Mouse (Mus musculus): Measurements from ENCODE around the gene Senp7.
"Not testable (repeated sequence)": the region's sequence is repeated elsewhere in the genome, so short reads cannot be mapped to it uniquely, and the experiment has no call there.

Senp7 gene

DNA sequence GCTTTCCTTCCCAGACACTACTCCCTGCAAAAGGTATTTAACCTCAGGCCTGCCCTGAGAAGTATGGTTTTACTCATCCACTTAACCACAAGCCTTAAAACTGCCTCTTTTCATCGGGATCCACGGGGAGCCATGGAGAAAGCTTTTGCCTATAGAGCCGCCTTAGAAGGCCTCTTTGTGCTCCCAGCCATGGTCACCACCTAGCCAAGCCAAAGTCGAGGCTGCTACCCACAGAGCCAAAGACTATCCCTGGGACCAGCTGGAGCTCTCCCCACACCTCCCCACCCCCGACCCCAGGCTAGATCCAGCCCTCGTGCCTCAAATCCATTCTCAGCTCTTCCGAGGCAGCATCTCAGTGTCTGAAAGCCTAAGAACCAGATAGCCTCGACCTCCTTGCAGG is 18.0 kb downstream of the Senp7 start:
- CTCF ChIA-PET, result interaction anchor here (0.8 kb wide), 1 partner anchor 1055 kb away, joined by 8 read pairs; no protein-coding TSS in a partner anchor

DNA sequence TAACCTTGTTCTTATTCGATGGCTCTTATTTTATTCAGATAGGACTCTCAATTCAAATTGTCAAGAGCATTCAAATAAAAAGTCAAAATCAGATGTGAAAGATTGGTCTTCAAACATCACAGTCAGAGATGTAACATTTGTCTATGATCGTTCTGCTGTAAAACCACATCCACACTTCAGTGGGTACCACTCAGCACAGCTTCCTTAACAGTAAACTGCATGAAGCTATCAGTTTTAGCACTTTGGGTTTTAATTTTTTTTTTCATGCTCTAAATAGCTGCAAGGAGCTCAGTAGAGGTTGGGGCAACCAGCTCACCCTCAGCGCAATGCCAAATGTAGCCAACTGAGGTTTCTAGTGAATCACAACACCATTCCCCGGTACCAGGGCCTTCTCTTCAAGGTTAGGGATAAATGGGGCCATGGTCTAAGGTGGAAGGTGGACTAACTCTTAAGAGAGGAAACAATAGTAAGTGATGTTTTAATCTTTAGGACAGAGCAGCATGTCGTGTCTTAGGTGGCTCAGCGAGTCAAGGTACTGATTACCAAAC is 20.5 kb downstream of the Senp7 start:
- CTCF ChIA-PET, result interaction anchor here (0.6 to 1.0 kb wide), 3 partner anchors 58 to 180 kb away, joined by 3 to 4 read pairs (median 3); no protein-coding TSS in a partner anchor

DNA sequence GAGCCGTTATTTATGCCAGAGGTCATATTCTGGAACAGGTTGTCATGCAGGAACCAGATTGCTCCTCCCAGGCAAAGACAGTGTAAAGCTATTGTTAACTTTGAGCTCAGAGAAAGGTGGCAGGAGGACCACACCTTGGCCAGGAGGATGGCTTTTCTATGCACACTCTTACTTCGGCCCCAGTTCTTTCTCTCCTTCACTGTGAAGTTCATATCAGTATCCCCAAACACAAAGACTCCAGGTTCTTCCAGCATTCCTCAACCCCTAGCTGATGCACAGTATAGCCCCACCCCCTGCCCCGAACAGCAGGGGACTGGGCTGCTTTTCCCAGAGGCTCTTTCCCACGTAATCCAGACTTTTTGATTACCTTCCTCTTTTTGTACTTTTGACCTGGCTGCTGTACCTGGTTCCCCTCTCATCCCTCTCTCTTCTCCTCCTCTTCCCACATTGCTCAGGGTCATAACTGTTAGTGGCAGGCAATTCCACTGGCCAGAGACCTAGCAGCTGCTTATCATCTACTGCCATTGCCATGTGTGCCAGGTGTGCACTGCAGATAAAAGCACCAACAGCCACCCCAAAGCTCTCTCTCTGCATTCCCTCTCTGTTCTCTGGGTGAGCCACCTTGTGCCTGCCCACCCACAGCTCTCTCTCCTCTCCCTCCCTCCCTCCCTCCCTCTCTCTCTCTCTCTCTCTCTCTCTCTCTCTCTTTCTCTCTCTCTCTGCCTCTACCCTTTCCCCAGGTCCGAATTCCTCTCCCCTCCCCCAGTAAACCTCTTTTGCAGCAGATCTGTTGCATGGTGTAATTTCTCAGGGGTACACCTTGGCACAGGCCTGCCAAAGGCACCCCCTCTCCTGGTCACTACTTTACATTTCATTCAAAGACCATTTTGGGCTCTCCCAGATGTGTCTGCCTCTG is 23.4 kb downstream of the Senp7 start:
- CTCF ChIA-PET, result no interaction called here

DNA sequence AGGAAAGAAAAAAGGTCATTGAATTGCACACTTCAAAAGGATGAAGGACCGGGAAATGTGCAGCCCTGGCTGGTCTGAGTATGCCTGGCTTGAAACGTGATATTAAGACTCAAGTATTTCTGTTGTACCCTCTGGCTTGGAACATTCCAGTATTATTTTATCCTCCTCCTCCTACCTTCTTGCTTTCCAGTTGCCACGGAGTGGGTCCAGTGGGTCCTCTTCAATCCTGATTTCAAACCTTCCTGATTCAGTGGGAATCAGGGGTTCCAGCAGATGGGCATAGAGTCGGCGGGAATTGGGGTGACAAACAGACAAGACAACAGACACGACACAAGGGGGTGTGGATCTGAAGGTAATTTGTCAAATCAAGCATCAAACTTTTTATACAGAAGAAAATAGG is 24.4 kb downstream of the Senp7 start:
- CTCF ChIA-PET, result no interaction called here

DNA sequence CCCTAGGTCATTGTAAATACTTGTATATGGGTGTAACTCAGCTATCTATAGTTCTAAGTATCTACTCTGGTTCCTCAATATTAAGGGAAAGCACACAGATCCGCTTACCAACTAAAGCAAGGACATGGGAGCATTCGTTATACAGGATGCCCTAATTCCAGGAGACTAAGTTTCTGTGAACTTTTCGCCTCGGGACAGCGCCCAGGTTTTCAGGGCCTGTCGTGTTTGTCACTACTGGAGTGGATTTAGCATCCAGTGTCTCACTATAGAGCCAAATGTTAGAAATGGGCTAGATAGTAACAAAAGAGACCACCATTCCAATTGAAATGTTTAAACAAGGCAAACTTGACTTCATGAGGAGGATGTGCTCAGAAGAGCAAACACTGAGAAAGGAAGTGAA is 25.0 kb downstream of the Senp7 start:
- CTCF ChIA-PET, result not testable (repeated sequence)

DNA sequence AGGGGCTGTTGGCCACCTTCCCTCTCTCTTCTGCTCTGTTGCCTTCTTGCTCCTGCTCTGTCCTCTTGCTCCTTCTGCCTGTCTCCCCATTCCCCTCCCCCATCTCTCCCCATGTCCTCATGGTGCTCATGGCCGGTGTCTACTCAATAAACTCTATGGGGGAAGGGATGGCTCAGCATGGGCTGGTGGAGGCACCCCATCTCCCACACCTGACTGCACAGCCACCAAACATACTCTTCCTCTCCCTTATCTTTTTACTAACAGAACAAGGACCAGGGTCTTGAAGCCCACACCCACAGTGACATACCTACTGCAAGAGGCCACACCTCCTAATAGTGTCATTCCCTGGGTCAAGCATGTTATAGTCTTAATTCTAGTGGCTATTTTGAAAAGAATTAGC is 26.0 kb downstream of the Senp7 start:
- CTCF ChIA-PET, result interaction anchor here (0.6 kb wide), 1 partner anchor 626 kb away, joined by 4 read pairs; no protein-coding TSS in a partner anchor

DNA sequence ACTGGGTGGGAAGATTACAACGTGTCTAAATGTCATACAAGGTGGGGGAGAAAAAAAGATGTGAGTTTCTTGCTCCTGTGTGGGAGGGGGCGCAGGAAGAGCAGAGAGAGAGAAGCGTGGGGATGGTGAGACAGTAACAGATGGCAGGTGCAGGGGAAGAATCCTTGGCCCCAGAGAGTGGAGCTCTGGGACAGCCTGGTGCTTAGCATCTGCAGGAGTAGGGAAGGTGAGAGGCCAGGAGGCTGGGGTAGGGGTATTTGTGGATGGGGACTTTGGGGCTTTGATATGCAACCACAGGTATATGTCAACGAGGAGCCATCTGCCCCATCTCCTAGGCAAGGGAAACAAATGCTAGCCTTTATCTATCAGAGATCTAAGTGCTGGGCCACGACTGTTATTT is 26.4 kb downstream of the Senp7 start:
- CTCF ChIA-PET, result interaction anchor here (0.7 to 0.9 kb wide), 2 partner anchors 85 to 110 kb away, joined by 3 read pairs; no protein-coding TSS in a partner anchor

DNA sequence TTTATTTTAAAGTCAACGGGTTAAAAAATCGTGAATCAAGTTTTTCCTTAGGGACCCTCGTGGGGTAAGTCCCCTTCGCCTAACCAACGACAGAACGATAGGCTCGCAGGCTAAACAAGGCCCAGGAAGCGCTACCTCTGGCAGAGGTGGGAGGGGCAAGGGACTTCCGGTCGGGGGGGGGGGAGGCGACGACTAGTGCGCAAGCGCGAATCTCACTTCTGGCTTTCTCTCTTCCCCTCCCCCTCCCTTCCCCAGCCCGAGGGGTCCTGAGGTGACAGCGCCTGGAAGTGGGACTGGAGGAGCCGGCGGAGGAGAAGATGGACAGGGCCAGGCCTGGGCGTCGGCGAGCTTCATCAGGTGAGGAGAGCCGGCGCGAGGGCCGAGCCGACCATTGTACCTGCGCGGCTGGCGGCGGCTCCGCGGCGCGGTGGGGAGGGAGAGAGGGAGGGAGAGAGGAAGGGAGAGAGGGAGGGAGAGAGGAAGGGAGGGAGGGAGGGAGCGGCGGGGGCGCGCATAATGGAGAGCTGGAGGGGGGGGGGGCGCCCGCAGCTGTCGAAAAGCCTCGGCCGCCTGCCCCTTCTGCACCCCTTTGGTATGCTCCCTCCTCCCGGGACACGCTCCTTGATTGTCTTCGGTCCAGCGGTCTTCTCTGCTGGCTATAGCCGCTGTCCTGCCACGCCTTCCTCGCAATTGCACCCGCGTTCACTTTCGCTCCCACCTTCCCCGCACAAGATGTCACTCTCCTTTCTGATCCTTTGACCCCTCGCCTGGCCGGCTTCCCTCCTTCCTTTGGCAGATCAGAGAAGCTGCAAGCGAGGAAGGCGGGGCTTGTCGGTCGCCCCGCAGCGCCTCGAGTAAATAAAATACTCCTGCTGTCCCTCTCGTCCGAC is 27.3 kb downstream of the Senp7 start:
- CTCF ChIA-PET, result interaction anchor here (0.7 to 1.6 kb wide), 3 partner anchors 84 to 142 kb away, joined by 3 to 4 read pairs (median 3); no protein-coding TSS in a partner anchor

DNA sequence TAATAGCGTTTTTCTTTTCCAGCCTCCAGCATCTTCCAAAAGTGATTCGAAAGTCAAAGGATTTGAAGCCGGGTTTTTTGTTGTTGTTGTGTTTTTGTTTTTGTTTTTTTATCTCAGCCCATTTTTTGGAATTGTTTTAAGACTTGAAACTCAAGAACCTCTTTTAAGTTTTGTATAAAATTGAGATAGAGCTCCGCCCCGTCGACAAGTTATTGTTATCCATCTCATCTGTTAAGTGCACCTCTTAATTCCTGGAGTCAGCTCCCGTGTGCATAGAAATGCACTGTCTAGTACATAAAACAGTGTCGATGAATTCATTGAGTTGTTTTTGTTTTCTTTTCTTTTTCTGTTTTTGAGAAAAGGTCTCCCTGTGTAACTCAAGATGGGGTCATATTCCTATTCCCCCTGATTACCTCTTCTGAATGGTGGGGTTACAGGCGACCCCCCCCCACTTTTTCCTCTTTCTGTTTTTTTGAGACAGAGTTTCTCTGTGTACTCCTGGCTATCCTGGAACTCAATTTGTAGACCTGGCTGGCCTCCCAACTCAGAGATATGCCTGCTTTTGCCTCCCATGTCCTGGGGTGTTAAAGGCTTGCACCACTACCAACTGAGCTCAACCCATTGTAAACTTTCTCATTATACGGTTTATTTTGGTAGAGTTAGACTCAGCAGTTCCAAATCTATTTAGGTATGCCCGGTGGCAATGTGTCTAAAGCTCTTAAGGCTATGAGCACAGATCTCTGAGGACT is 28.2 kb downstream of the Senp7 start:
- CTCF ChIA-PET, result interaction anchor here (0.7 to 1.6 kb wide), 3 partner anchors 127 to 320 kb away, joined by 4 to 9 read pairs (median 4); no protein-coding TSS in a partner anchor

DNA sequence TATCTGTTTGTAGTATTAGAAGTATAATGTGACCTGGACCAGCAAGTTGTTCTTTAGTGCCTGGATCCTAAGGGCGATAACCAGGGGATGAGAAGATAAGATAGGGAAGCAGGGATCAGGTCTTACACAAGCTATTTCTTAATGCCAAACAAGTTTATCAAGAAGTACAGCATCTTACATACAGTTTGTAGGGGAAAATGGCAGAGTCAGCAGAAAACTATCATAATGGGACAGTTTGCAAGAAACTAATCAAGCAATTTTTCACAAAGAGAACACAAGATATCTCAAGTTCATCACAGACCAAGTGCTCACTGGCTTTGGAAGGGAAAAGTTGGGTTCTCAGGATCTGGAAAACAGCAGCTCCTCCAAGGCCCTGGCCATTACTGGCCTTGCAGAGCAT is 31.3 kb downstream of the Senp7 start:
- CTCF ChIA-PET, result no interaction called here

DNA sequence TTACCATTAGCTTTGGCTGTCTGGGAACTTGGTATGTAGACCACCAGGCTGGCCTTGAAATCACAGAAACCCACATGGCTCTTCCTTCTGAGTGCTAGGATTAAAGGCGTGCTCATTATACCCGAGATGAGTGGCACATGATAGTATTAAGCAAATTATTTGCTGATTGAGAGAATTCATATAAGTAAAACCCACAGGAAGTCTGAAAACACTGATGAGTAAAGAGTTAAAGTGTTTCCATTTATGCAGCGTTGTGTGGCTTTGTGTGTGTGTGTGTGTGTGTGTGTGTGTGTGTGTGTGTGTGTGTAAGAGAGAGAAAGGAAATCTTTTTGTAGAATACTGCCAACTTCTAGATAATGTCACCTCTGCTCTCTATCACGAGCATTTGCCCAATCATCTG is 33.6 kb downstream of the Senp7 start:
- CTCF ChIA-PET, result no interaction called here

DNA sequence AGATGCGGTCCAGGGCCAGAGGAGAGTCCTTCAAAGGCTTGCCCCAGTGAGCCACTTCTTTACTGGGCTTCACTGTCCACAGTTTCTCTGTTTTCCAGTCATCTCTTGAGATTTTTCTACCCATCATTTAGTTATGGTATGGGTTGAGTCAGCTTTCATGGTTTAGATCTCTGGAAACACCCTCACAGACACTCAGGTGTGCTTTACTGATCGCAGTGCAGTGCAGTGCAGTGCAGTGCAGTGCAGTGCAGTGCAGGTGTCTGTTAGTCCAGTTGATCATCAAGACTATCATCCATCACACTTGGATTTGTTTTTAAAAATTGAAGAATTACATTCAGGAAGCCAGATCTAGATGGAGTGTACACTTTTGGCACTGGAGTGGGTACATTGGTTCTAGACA is 38.2 kb downstream of the Senp7 start:
- CTCF ChIA-PET, result no interaction called here

DNA sequence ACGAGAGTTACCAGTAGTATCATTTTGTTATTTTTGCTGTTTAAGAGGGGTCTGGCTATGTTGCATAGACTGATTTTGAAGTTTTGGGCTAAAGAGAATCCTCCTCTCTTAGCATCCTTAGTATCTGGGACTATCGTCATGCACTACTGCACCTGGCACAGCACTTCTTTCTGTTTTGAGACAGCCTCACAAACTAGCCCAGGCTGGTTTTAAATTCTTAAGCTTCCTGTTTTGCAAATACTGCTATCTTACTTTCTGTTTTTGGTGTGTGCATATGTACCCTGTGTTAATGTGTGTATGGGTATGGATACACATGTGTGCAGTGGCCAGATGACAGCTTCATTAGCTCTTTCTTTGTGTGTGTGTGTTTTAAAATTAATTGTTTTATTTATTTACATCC is 42.2 kb downstream of the Senp7 start:
- CTCF ChIA-PET, result no interaction called here

DNA sequence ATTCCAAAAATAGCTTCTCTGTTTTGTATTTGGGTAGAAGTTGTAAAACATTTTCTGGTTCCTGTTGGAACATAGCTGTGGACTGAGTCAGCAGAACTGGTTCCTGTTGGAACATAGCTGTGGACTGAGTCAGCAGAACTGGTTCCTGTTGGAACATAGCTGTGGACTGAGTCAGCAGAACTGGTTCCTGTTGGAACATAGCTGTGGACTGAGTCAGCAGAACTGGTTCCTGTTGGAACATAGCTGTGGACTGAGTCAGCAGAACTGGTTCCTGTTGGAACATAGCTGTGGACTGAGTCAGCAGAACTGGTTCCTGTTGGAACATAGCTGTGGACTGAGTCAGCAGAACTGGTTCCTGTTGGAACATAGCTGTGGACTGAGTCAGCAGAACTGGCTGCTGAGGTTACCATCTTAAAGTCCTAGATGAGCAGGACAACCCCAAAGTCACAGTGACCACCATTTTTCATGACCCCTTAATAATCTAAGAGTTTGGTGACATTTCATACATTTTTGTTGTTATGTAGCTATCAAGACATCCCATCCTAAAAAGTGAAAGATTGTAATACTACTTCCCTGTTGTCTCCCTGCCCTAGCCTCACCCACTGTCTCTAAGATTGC is 48.4 kb downstream of the Senp7 start:
- CTCF ChIA-PET, result not testable (repeated sequence)

DNA sequence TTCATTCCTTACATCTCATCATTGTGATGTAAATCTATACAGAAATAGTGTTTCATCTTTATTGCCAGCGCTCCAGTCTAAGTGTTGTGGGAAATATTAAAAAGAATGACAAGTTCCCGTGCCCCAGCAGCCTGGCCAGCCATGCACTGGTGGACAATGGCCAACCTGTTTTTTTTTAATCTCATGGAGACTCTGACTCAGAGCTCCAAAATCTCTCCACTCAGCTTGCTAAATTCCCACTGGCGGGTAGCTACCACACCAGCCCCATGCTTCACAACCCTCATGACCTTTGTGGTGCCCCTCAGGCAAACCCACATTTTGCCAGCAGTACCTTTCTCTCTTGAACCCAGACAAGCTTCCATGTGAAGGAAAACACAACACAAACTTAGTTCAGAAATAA is 67.6 kb downstream of the Senp7 start:
- CTCF ChIA-PET, result no interaction called here

DNA sequence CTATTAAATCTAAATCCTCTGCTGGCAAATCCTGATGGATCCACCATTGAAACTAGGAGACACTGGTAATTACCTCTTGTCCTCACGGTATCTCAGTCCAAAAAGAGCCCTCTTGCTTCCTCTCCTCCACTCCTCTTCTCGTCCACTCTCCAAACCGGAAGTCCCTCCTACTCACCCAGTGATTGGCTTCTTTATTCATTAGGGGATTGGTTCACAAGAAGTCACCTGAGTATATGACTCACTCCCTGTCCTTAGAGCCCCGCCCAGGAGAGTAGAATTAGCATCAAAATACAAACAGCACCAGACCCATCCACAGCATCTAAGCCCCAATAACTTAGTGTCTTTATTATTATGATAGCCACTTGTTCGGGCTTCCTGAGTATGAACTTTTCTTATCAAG is 68.0 kb downstream of the Senp7 start:
- CTCF ChIA-PET, result no interaction called here

DNA sequence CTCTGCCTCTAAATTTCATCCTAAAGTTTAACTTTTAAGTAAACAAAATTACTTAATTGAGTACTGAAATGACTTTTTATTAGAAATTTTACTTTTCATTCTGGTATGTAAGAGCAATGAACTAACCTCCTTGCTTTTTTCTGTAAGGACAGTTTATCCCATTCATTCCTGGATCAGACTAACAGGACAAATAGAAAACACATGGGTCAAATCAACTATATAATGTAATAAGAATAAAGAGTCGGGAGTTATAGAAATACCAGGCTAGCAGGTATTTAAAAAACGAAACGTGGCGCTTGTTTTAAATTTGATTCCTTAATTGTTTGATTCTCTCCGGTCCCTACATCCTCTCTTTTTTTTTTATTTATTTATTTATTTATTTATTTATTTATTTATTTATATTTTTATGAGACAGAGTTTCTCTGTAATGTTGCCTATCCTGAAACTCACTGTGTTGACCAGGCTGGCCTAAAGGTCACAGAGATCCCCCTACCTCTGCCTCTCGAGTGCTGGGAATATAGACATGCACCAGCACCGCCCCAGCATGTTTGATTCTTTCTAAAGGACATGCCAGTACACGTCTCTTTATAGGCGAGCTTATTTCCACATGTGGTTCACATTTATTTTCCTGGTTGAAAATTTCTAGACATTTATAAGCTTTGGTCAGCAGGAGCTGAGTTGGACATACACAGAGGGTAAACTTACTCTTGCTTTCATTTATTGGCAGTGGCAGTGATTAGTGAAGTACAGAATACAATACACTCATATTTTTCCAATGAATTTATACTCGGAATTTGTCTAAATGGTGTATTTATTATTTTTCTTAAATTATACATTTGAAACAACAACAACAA is 69.4 kb downstream of the Senp7 start:
- CTCF ChIA-PET, result no interaction called here

DNA sequence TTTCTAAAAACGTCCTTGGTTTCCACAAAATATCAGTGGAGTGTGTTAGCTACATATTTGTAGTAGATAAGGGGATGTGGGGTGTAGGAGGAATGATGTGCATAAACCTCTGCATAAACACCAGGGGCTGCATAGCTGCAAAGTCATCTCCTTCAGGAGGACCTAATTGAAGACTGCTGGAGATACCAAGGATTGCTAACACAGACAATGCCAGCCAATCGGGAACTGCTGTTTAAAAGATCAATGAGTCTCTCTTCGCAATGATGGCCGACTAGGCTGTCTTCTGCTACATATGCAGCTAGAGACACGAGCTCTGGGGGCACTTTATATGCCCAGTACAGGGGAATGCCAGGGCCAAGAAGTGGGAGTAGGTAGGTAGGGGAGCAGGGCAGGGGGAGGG is 74.4 kb downstream of the Senp7 start:
- CTCF ChIA-PET, result no interaction called here

DNA sequence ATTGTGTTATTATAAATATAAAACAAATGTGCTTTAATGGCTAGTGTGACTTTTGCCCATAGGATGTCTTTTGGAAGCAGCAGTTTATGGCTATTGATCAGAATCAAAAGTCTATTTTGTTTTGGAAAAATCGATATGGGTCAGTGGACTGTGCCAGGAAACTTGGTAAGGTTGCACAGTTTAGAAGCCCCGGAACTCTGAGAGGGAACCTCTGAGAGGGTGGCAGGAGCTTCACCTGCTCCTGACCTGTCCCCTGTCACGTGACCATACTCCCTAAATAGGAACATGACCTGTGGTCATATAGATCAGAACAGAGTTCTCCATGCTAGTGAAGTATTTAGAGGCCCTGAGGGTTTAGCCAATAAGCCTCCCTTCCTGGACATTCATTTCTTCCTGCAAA is 75.9 kb downstream of the Senp7 start:
- CTCF ChIA-PET, result no interaction called here

DNA sequence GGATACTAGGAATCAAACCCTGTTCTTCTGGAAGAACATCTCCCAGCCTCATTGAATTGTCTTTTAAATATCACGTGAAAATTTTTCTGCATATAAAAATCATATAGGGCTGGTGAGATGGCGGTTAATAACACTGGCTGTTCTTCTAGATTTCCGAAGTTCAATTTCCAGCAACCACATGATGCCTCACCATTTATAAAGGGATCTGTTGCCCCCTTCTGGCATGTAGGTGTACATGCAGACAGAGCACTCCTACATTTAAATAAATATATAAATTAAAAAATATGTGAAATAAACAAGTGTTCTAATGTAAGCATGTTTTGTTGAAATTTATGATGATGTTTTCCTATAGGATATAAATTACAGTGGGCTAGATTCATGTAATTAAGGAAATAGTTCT is 83.5 kb downstream of the Senp7 start:
- CTCF ChIA-PET, result interaction anchor here (0.9 to 1.6 kb wide), 3 partner anchors 64 to 190 kb away, joined by 3 to 4 read pairs (median 3); no protein-coding TSS in a partner anchor
